Mouse (Mus musculus): ENCODE data around the gene Fam32a.

- TF ChIP-seq ZNF384 (IDR thresholded peaks at IDR 0.05; ENCODE audit: low read depth, low read length) (no peak), CHD2 (IDR thresholded peaks at IDR 0.05; ENCODE audit: low read depth, low read length) (no peak)
Observed at GRCm38 (mm10) chr8:72215060-72215459, 4.5 kb upstream of the Fam32a start.

Data from ES-E14 (cell line).